Mouse (Mus musculus): ENCODE results near the gene Olfr1413. TPM values are rescaled to one million over a fixed set of nuclear protein-coding genes. Genes with fewer than 3 reads are reported as not detected.

Olfr1413 gene
- polyA plus RNA-seq, 1 experiment from 2014 or later, result not detected

- Histone ChIP-seq H3K9ac (replicated peaks) (no peak overlapping the region), H3K36me3 (no peaks in the 10 kb centered on the region), H3K9me3 (no peaks in the 10 kb centered on the region), H3K4me1 (peaks cover 3% of the 10 kb centered on the region; the same call in 1 of the 2 replicates), H3K27ac (replicated peaks) (no peak overlapping the region), H3K4me3 (no peak overlapping the region), H3K27me3 (0 out of 2 replicates have a peak, but pooled peaks cover 5% of the 10 kb centered on the region), H3K4me2 (replicated peaks) (no peak overlapping the region)
- 11% methylated on average over 1 of the region's 1 CpGs for WGBS
- ATAC-seq (replicated peaks), result no peak
Measured at GRCm38 (mm10) chr1:92614516-92614915, 43.4 kb downstream of the Olfr1413 start.

DNA sequence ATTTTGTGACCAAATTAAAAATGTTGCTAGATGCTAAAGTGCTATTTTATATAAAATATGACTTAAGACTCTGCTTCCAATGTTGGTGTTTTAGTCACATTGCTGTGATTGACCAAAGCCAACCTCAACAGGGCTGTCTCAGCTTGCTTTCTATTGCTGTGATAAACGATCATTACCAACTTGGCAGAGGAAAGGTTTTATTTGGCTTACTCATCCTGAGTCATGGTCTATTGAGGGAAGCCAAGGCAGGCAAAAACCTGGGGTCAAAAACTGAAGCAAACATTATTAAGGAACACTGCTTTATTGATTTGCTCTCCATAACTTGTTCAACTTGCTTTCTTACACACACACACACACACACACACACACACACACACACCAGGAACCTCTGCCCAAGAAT lies 44.9 kb downstream of the Olfr1413 start:
- H3K4me2 ChIP-seq (replicated peaks), result no peak overlapping the region
- H3K9me3 ChIP-seq, result no peaks in the 10 kb centered on the region
- no peak overlapping the region for H3K27ac ChIP-seq (replicated peaks)
- no peak overlapping the region for H3K4me3 ChIP-seq
- 84% methylated on average over 1 of the region's 1 CpGs for WGBS
- ATAC-seq (replicated peaks), result no peak
- H3K4me1 ChIP-seq, result peaks cover 3% of the 10 kb centered on the region; the same call in 1 of the 2 replicates
- no peaks in the 10 kb centered on the region for H3K36me3 ChIP-seq
- no peak overlapping the region for H3K9ac ChIP-seq (replicated peaks)
- H3K27me3 ChIP-seq, result 0 out of 2 replicates have a peak, but pooled peaks cover 5% of the 10 kb centered on the region

DNA sequence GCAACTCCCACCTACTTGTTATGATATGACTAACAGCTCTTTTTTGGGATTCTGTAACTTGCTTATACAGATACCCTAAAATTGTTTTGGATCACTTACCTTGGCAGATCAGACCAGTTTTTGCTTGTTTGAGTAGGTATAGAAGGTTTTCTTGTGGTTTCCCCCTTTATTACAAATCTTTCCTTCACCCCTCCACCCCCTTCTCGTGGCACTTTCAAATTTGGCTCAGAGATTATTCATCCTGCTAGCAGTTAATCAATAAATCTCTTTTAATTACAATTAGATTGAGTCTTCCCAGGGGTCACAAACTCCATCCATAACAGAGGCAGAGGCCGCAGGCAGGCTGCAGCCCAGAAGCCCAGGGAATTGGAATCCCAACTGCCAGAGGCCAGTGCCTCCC lies 46.4 kb downstream of the Olfr1413 start, which contains the start of gene Olfr12:
Olfr12 (plus strand) TSS at position 301 of the 400 bp plus-strand sequence.
- ATAC-seq (replicated peaks), result no peak
- no peak within 1 kb of the TSS for H3K4me2 ChIP-seq (replicated peaks)
- no peak within 1 kb of the TSS for H3K9ac ChIP-seq (replicated peaks)
- WGBS, result 61% methylated on average over 2 of the region's 2 CpGs
- no peaks in the 10 kb centered on the region for H3K27me3 ChIP-seq
- H3K4me1 ChIP-seq, result peaks cover 3% of the 10 kb centered on the region; the same call in 1 of the 2 replicates
- H3K9me3 ChIP-seq, result no peaks in the 10 kb centered on the region
- H3K36me3 ChIP-seq, result no peaks in the 10 kb centered on the region
- no peak within 1 kb of the TSS for H3K27ac ChIP-seq (replicated peaks)
- H3K4me3 ChIP-seq, result no peak within 1 kb of the TSS

DNA sequence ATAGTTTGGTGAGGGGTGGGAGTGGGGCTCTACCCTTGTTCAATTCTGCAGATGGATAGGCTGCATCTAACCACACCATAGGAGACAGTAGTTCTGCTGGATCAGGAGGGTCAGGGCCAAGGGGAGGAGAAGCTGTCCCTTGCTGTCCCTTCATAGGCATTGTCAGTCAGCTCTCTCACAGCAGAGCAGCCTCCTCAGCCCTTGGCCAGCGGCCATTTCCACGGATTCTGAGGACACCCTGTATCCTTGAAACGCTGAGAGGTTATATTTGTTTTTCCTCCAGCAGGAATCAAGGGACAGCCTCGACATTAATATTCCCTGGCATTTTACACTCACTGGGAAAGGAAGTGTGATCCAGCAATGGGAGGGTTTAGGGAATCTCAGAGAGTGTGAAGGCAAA lies 47.2 kb downstream of the Olfr1413 start:
- Histone ChIP-seq H3K36me3 (no peaks in the 10 kb centered on the region), H3K27me3 (no peaks in the 10 kb centered on the region), H3K4me2 (replicated peaks) (no peak overlapping the region), H3K9me3 (no peaks in the 10 kb centered on the region), H3K4me1 (peaks cover under 1% of the 10 kb centered on the region; the same call in 1 of the 2 replicates), H3K4me3 (no peak overlapping the region), H3K27ac (replicated peaks) (no peak overlapping the region), H3K9ac (replicated peaks) (no peak overlapping the region)
- WGBS, result 77% methylated on average over 4 of the region's 4 CpGs
- no peak for ATAC-seq (replicated peaks)

Other genes starting within 250 kb of the Olfr1413 start
- 258 and 266 TPM in 2 replicates for gene Ndufa10, start 97.5 kb upstream of the Olfr1413 start, polyA plus RNA-seq (2015; fragmentation: Nextera tagmentation; extraction: Ambion mirVana)
- gene Olfr1416, start 86.2 kb upstream of the Olfr1413 start, polyA plus RNA-seq (2015; fragmentation: Nextera tagmentation; extraction: Ambion mirVana), result not detected in 2 replicates
- not detected in 2 replicates for gene Olfr1415, start 75.2 kb upstream of the Olfr1413 start, polyA plus RNA-seq (2015; fragmentation: Nextera tagmentation; extraction: Ambion mirVana)
- not detected in 2 replicates for gene Olfr1414, start 52.7 kb upstream of the Olfr1413 start, polyA plus RNA-seq (2015; fragmentation: Nextera tagmentation; extraction: Ambion mirVana)
- gene Olfr1412, start 14.5 kb downstream of the Olfr1413 start, polyA plus RNA-seq (2015; fragmentation: Nextera tagmentation; extraction: Ambion mirVana), result not detected in 2 replicates
- gene Olfr1411, start 23.1 kb downstream of the Olfr1413 start, polyA plus RNA-seq (2015; fragmentation: Nextera tagmentation; extraction: Ambion mirVana), result not detected in 2 replicates
- not detected in 2 replicates for gene Olfr1410, start 34.5 kb downstream of the Olfr1413 start, polyA plus RNA-seq (2015; fragmentation: Nextera tagmentation; extraction: Ambion mirVana)
- gene Olfr12, start 46.5 kb downstream of the Olfr1413 start, polyA plus RNA-seq (2015; fragmentation: Nextera tagmentation; extraction: Ambion mirVana), result not detected in 2 replicates
- gene Cops9, start 70.7 kb downstream of the Olfr1413 start, polyA plus RNA-seq (2015; fragmentation: Nextera tagmentation; extraction: Ambion mirVana), result 534 and 569 TPM in 2 replicates
- gene Otos, start 77.5 kb downstream of the Olfr1413 start, polyA plus RNA-seq (2015; fragmentation: Nextera tagmentation; extraction: Ambion mirVana), result not detected in 2 replicates